Mouse (Mus musculus) adipocyte (in vitro differentiated cells): ENCODE measurements around the gene Card14.
"Not testable (repeated sequence)": the region's sequence is repeated elsewhere in the genome, so short reads cannot be mapped to it uniquely, and the experiment has no call there.

Experiments used
- DNase-seq: peaks from one replicate; pipeline ENCODE4 v3.0.0-alpha.2; 2016; ENCODE audit warnings: low spot score

Card14 gene

DNA sequence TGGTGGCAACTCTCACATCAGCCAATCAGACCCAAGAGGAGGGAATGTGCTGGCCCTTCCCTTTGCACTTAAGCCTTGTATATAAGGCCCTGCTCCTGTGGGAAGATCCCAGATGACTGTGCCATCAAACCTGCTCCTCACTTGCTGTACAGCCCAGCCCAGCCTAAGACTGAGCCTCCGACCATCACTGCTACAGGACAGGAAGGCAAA, at the start of gene Card14:
Gene Card14 (plus strand): TSS at position 111 of the 210 bp plus-strand sequence.
- no peak for DNase-seq

DNA sequence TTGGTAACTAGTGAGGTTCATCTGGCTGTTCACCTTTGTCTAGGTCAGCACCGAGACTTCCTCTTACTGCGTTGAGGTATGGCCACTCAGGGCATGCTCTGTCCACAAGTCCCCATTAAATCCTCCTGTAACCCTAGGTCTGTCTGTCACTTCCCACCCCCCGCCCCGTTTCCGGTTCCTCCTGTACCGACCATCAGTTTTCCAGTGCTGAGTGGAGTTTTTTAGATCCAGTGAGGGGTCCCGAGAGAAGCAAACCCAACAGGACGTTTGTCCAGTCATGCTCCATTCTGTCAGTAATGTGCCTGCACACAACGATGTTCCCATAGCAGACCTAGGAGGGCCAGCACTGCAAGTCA, 49.4 kb upstream of the Card14 start:
- DNase-seq = no peak

- no peak for DNase-seq
These were observed 48.8 kb upstream of the Card14 start for GRCm38 (mm10) chr11:119258572-119259322.

DNA sequence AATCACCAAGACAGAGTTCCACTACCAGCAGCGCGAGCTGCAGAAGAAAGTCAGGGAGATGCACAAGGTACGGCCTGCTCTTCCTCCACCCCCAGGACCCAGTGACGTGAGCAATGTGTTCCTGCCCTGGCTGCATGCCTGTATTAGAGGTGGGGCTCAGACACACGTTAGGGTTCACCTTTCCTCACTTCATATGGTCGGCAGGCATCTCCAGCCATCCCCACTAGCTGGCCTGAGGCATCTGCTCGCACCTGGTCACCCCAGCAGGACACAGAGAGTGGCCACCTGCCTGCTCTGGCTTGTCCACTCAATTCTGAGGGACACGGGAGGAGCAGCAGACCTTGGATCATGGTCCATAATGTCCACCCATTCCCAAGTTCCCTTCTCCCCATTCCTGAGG, 47.6 kb upstream of the Card14 start:
- no peak for DNase-seq

DNA sequence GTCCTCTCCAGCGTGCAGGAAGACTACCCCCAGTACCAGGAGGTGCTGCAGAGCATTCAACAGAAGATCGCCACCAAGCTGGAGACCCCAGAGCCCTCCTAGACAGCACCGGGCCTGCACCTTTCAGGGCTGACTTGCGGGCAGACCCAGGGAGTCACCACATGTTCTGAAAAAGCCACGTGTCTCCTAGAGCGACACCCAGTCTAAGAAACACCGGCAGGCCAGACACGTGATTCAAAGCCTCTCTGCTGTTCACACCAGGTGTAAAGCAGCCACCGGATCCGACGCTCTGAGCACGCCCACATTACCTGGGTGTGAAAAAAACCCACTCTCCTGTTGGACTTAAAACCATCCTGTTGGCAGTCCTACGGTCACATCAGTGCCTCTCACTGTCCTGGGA, 43.2 kb upstream of the Card14 start:
- DNase-seq = no peak

DNA sequence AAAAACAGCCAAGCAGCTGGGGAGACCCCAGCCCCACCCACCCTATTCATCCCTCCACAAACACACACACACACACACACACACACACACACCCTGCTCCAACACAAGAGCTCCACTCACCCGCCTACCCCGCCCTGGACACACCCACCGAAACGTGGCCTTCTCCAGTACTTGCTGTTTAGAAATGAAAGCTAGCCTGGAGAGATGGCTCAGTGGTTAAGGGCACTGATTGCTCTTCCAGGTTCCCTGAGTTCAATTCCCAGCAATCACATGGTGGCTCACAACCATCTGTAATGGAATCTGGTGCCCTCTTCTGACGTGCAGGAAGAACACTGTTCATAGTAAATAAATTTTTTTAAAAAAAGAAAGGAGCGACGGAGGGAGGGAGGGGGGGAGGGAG, 41.8 kb upstream of the Card14 start:
- DNase-seq = no peak

DNA sequence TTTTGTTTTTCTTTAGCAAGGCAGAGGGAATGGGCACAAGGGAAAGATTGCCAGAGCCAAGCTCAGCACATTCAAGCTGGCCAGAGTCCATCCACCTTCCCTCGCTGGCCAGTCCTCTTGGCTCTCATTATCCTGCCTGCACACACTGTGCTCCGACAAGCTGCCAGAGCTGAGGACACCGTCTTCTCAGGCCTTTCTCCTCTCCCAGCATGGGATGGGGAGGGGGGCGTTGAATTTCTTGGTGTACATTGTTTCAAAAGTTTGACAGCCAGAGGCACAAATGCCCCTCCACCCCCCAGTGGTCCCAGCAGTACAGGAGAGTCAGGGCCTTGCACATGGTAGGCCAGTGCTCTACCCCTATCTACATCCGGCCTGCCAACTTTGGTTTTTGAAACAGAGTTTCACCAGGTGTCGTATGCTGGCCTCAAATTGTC, 40.3 kb upstream of the Card14 start:
- peak; percentile 94 for DNase-seq

- DNase-seq = peak; percentile 98
These were observed 39.6 kb upstream of the Card14 start, which contains the start of gene Gaa for GRCm38 (mm10) chr11:119267768-119268556. Gene Gaa (plus strand): TSS chr11:119267887.

DNA sequence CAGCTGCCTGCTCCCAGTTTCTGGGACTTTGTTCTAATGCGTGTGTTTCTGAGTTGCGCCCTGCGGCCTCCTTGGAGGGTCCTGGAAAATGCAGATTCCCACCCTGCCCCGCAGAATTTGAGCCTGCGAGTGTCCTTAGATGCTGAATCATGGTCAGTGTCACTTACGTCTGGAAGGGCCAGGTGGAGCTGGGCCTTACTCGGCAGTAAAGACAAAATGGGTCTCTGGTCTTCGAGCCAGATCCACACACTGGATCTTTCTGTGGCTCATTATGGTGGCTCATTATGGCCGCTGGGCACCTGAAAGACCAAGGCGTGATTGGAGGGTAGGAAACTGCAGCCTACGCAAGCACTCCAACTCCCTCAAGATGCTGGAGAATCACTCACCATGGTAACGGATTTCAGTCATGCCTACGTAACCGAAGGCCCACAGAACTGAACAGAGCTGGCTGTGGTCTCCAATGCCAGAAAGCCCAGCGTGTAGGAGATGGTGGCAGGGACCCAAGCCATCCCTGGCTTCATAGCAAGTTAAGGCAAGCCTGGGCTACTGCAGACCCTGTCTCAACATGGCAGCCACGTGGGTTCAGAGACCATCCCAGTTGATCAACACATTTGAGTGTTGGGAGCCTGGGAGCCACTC, 38.9 kb upstream of the Card14 start:
- DNase-seq = no peak

- DNase-seq = not testable (repeated sequence)
These were observed 35.1 kb upstream of the Card14 start for GRCm38 (mm10) chr11:119272492-119272891.

DNA sequence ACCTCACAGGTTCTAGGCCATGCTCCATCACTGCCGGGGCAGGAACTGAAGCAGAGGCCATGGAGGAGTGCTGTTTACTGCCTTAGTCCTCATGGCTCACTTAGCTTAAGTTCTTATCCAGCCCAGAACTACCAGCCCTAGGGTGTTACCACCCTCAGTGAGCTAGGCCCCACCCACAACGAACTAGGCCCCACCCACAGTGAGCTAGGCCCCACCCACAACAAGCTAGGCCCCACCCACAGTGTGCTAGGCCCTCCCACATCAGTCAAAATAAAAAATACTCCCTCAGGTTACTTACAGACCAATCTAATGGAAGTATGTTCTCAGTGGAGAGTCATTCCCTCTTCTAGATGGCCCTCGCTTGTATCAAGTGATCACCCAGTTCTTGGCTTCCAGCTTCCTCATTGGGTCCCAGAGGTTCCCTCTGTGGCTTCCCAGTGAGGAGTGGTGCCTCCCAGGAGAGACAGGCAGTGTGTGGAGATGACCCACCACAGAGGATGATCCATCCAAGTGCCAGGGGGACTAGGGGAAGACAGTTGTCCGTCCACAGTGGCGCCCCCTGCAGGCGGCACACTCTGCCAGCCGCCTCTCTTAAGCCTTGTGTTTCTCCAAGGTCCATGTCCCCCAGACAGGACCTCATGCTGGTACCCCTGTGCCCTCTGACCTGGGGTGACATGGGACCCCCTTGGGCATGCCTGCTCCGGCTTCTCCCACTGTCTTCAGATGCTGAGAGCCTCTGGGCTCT, 34.2 kb upstream of the Card14 start:
- DNase-seq = no peak

DNA sequence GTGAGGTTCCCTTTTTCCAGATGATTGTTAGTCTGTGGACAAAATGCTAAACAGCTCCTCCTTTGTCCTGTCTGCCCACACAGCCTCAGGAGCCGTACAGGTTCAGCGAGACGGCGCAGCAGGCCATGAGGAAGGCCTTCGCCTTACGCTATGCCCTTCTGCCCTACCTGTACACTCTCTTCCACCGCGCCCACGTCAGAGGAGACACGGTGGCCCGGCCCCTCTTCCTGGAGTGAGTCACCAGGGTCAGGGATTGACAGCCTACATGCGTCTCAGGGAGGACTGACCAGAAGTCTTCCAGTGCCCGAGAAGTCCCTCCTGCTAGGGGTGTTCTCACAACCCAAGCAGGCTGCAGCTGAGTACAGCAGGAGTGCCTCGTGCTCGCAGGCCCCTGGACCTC, 26.5 kb upstream of the Card14 start:
- DNase-seq = no peak

GRCm38 (mm10) chr11:119285791-119286527, 21.6 kb upstream of the Card14 start:
- DNase-seq = no peak

- no peak for DNase-seq
These were observed 20.2 kb upstream of the Card14 start for GRCm38 (mm10) chr11:119287207-119287992.

DNA sequence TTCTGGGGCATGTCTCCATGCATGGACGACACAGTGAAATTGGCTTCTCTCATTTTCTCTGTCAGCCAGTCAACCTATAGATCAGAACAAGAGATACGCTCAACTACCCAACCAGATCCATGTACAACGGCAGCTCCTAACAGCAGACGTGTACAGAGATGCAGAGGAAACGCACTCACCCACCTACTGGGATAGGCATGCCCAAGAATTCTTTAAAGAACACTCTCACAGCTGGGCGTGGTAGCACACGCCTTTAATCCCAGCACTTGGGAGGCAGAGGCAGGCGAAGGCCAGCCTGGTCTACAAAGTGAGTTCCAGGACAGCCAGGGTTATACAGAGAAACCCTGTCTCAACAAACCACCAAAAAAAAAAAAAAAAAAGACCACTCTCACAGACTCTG, 14.7 kb upstream of the Card14 start:
- not testable (repeated sequence) for DNase-seq

GRCm38 (mm10) chr11:119297996-119298395, 9.6 kb upstream of the Card14 start:
- no peak for DNase-seq

GRCm38 (mm10) chr11:119298917-119299316, 8.7 kb upstream of the Card14 start:
- DNase-seq = no peak

- DNase-seq = peak; percentile 95
These were observed 8.0 kb upstream of the Card14 start, which contains the start of gene Eif4a3 for GRCm38 (mm10) chr11:119299391-119300245. Gene Eif4a3 (minus strand): TSS chr11:119300089.

DNA sequence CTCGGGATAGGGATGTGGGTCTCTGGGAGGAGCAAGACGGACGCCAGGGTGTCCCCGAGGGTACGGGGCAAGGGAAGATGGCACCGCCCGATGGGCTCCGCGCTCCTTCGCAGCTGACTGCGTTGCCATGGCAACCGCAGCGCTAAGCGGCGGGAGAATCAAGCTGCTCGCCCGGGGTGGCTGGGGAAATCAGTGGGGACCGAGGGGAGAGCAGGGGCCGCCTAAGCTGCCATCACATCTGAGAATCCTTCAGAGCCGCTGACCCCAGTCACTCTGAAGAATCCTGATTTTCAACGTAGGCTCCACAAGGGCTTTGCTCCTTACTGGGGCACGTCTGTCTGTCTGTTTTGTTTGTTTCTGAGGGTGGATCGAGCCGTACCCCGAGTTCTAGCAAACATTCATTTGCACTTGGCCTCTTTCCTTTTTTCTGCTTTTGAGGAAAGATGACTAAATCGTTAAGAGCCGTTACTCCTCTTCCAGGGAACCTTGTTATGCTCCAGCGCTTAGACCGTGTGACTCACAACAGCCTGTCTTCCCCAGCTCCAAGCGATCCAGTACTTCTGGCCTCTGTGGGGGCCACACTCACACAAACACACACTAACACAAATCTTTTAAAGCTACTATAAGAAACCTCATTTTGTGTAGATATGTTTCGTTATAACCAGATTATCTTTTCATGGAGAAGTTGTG, 7.2 kb upstream of the Card14 start:
- DNase-seq = peak; percentile 37
